In the genomic region with DNA sequence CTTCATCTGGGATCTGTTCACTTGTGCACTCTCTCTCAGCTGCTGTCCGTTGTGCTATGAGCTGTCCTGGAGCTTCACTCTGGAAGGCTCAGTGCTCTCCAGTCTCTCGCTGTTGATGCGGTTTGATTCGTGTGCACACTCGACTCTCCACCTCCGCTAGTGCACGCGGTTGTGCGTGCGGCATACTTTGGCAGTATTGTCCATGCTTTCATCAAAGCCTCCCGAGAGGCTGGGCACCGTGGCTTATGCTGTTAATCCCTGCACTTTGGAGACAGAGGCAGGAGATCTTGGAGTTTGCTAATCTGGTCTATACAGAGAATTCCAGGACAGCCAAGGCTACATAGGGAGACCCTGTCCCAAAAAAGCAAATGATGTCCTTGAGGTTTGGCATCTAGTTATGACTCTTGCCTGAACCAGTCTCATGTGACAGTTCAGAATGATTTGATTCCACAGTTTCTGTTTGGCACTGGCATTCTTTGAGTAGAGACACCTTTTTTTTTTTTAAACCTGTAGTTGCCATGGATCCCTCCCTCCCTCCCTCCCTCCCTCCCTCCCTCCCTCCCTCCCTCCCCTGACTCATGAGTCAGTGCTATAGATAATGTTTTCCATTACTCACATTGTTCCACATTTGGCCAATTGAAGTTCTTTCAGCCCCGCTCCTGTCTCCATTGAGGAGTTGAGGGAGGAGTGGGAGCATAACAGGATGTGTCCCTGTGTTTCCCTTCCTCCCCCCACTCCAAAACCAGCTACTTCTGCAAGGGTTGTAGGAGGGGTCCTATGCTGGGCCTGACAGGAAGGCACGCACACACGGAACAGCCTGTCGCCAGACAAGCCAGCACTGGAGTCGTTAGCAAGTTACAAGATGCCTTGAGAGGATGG, we compare ENCODE assay signal across 8 mouse cellular contexts.
DNase-seq lines count a peak whose midpoint lies in the region; ATAC-seq and TF ChIP-seq lines count a peak whose summit lies in the region.

No protein-coding gene starts in this region.

- no peak for TF ChIP-seq CTCF in forebrain, postnatal 0 days (IDR thresholded peaks at IDR 0.05; ENCODE audit: low read depth)

- DNase-seq in embryo, embryonic 10 days (ENCODE audit: low spot score), result peak; percentile 32
- no peak for DNase-seq in embryo, embryonic 9.5 days (ENCODE audit: extremely low spot score)
- peak; percentile 1 to 4 for DNase-seq in spleen, postnatal 14 days (ENCODE audit: low spot score in 2 of 2)
- no peak for DNase-seq in spleen, adult 12 weeks (ENCODE audit: low spot score)
- no peak for DNase-seq in forebrain, postnatal 0 days
- DNase-seq in kidney, postnatal 4 days, result peak; percentile 12 to 29

- H3K4me2 ChIP-seq in forebrain, postnatal 0 days (ENCODE audit: low read depth), result no peak overlapping the region
- H3K4me2 ChIP-seq in midbrain, embryonic 15.5 days, result no peak overlapping the region

- peaks cover 29% of the 10 kb centered on the region for H3K4me1 ChIP-seq in forebrain, postnatal 0 days (ENCODE audit: insufficient read depth)
- peaks cover 92% of the 10 kb centered on the region for H3K4me1 ChIP-seq in midbrain, embryonic 15.5 days

- 42% methylated on average over 17 of the region's 17 CpGs for WGBS in forebrain, postnatal 0 days
- 42% methylated on average over 17 of the region's 17 CpGs for WGBS in midbrain, embryonic 15.5 days

- no peak overlapping the region for H3K4me3 ChIP-seq in forebrain, postnatal 0 days (ENCODE audit: low read depth, low read length)
- no peak overlapping the region for H3K4me3 ChIP-seq in midbrain, embryonic 15.5 days

- ATAC-seq in forebrain, postnatal 0 days, result peak; percentile 40; the same call in 1 of the 2 replicates
- no peak for ATAC-seq in midbrain, embryonic 15.5 days (replicated peaks)
- no peak for ATAC-seq in megakaryocyte-erythroid progenitor cell, adult 5-6 weeks (replicated peaks; ENCODE audit: low FRiP score, low TSS enrichment, poor library complexity, severe bottlenecking)

- peaks cover 4% of the 10 kb centered on the region; the same call in 1 of the 2 replicates for H3K36me3 ChIP-seq in forebrain, postnatal 0 days (ENCODE audit: insufficient read depth)
- no peaks in the 10 kb centered on the region for H3K36me3 ChIP-seq in midbrain, embryonic 15.5 days (replicated peaks)

- H3K27ac ChIP-seq in forebrain, postnatal 0 days (ENCODE audit: low read depth, low read length), result no peak overlapping the region
- peak overlapping the region; percentile 82 for H3K27ac ChIP-seq in midbrain, embryonic 15.5 days

- no peaks in the 10 kb centered on the region for H3K9me3 ChIP-seq in forebrain, postnatal 0 days (ENCODE audit: low read length)
- H3K9me3 ChIP-seq in midbrain, embryonic 15.5 days, result no peaks in the 10 kb centered on the region

- no peak overlapping the region for H3K9ac ChIP-seq in forebrain, postnatal 0 days
- H3K9ac ChIP-seq in midbrain, embryonic 15.5 days, result no peak overlapping the region

- no peaks in the 10 kb centered on the region for H3K27me3 ChIP-seq in forebrain, postnatal 0 days (ENCODE audit: insufficient read depth, low read length)
- no peaks in the 10 kb centered on the region for H3K27me3 ChIP-seq in midbrain, embryonic 15.5 days (replicated peaks)

Comparison
In these comparisons a context has a peak if more than half of its experiments do, and no peak if none do; other contexts are left out.
1. DNase-seq: peak in embryo, embryonic 10 days (single experiment), spleen, postnatal 14 days (2 of 2) and kidney, postnatal 4 days (2 of 2); none in embryo, embryonic 9.5 days (single experiment), spleen, adult 12 weeks (single experiment) and forebrain, postnatal 0 days (single experiment).